Mouse (Mus musculus) cortical plate, adult 2 months (tissue): ENCODE measurements at regions not wholly inside any gene's neighbourhood (a gene's known extent, or its start where the extent isn't known, plus 50 kb on each side); places are given as distances from the start of the nearest gene placed in this dataset.

ENCODE experiments used
- CTCF ChIP-seq: fragments of 200-500 bp; IDR thresholded peaks from 2 replicates; pipeline ENCODE4 v1.5.1; 2011; ENCODE audit warnings: mild to moderate bottlenecking, control low read depth, low read length; ENCODE audit not compliant: insufficient read depth; ENCODE audit errors: extremely low read depth
- POLR2A ChIP-seq: fragments of 200-500 bp; IDR thresholded peaks from 2 replicates; pipeline ENCODE4 v1.6.1; 2011; ENCODE audit warnings: mild to moderate bottlenecking, low read length, control low read depth; ENCODE audit not compliant: insufficient read depth; ENCODE audit errors: extremely low read depth

- TF ChIP-seq POLR2A (no peak), CTCF (no peak)
These were observed 155.5 kb upstream of the Foxq1 start for GRCm38 (mm10) chr13:31400401-31400800.
